In genomic region chr7:99626376-99627270, GRCm38 (mm10) we compare ENCODE assay signal across 8 mouse cellular contexts. TPM values are rescaled to one million over a fixed set of nuclear protein-coding genes. Genes with fewer than 3 reads are reported as not detected.
A peak's percentile ranks its signal among the peaks of the same experiment; 100 is the strongest.
DNase-seq lines count a peak whose midpoint lies in the region; ATAC-seq and TF ChIP-seq lines count a peak whose summit lies in the region.

TSS of gene Tpbgl (minus strand) at chr7:99627103.

- no peak within 1 kb of the TSS for H3K27ac ChIP-seq in kidney, adult 2 months (ENCODE audit: insufficient read depth, low read depth, low read length)
- H3K27ac ChIP-seq in lung, embryonic 14.5 days (ENCODE audit: low read depth), result no peak within 1 kb of the TSS

- H3K27me3 ChIP-seq in kidney, adult 2 months (replicated peaks; ENCODE audit: control insufficient read depth, insufficient read depth, low read length), result no peaks in the 10 kb centered on the region; the same call in 1 of the 2 replicates
- H3K27me3 ChIP-seq in lung, embryonic 14.5 days (ENCODE audit: insufficient read depth, low read length), result peaks cover 65% of the 10 kb centered on the region

- H3K4me1 ChIP-seq in kidney, adult 2 months (ENCODE audit: control insufficient read depth, insufficient read depth, low read length), result no peaks in the 10 kb centered on the region
- H3K4me1 ChIP-seq in lung, embryonic 14.5 days (ENCODE audit: insufficient read depth), result 0 out of 2 replicates have a peak, but pooled peaks cover 7% of the 10 kb centered on the region

- no peaks in the 10 kb centered on the region for H3K9me3 ChIP-seq in lung, embryonic 14.5 days (ENCODE audit: low read depth, low read length)

- TF ChIP-seq CTCF in kidney, adult 2 months (conservative IDR thresholded peaks at IDR 0.05; ENCODE audit: insufficient read depth, insufficient read length, low read depth, low read length), result no peak
- TF ChIP-seq CTCF in lung, embryonic 14.5 days (IDR thresholded peaks at IDR 0.05; ENCODE audit: low read depth), result no peak

- TF ChIP-seq POLR2A in kidney, adult 2 months (IDR thresholded peaks at IDR 0.05; ENCODE audit: low read depth, low read length), result no peak

- peak; percentile 53; the same call in 1 of the 2 replicates for ATAC-seq in lung, embryonic 14.5 days (ENCODE audit: insufficient read depth)
- ATAC-seq in monocyte, adult 5-6 weeks (replicated peaks; ENCODE audit: insufficient number of reproducible peaks, low FRiP score, low TSS enrichment, poor library complexity, severe bottlenecking), result no peak

- DNase-seq in left cerebral cortex, postnatal 36 days (ENCODE audit: low spot score in 2 of 2), result peak; percentile 20 to 23
- DNase-seq in left cerebral cortex, adult 8-10 months (ENCODE audit: low spot score in 2 of 2), result no peak
- peak; percentile 64 for DNase-seq in embryo, embryonic 11 days
- peak; percentile 67 to 78 for DNase-seq in heart, adult 9 months (ENCODE audit: low spot score in 2 of 2)
- peak; percentile 78 for DNase-seq in kidney, adult 2 months
- DNase-seq in lung, embryonic 14.5 days, result peak; percentile 84
- peak; percentile 31 for DNase-seq in ovary, postnatal 14 days (ENCODE audit: low spot score)

- WGBS in kidney, adult 2 months, result 1% methylated on average over 83 of the region's 83 CpGs
- WGBS in lung, embryonic 14.5 days, result under 1% methylated on average over 70 of the region's 83 CpGs

- intact Hi-C loops in left cerebral cortex, postnatal 36 days (cut with DNase I), result no loop called here

- peak within 1 kb of the TSS; percentile 34; the same call in 1 of the 2 replicates for H3K9ac ChIP-seq in lung, embryonic 14.5 days

- H3K4me3 ChIP-seq in kidney, adult 2 months (ENCODE audit: insufficient read depth, low read depth, low read length), result peak within 1 kb of the TSS; percentile 49
- peak within 1 kb of the TSS; percentile 49 for H3K4me3 ChIP-seq in lung, embryonic 14.5 days (ENCODE audit: low read depth, low read length)

- peak within 1 kb of the TSS; percentile 96 for H3K4me2 ChIP-seq in lung, embryonic 14.5 days

- H3K36me3 ChIP-seq in kidney, adult 2 months (ENCODE audit: control insufficient read depth, insufficient read depth, low read length), result no peaks in the 10 kb centered on the region
- H3K36me3 ChIP-seq in lung, embryonic 14.5 days (ENCODE audit: insufficient read depth), result no peaks in the 10 kb centered on the region

RNA-seq across cellular contexts. Expression of gene Tpbgl, which starts in this region (rescaled TPM):
- total RNA-seq in left cerebral cortex, postnatal 36 days (2021), result 1 to 10 TPM; 3.2 to 4.2 TPM
- 1 to 10 TPM; 3.8 to 6.5 (median 4.7) TPM for total RNA-seq in left cerebral cortex, adult 8-10 months (2022)
- 3.8 and 4.0 TPM in 2 replicates for polyA plus RNA-seq in kidney, adult 2 months (2012; rRNA removed)
- 1.2 TPM in 2 replicates for polyA plus RNA-seq in lung, embryonic 14.5 days (2014; fragmentation: Nextera tagmentation; extraction: Ambion mirVana)
- 0.68 TPM in 1 of 3 replicates, not detected in the others for total RNA-seq in monocyte, adult 5-6 weeks (2017)

Comparison
In these comparisons a context has a peak if more than half of its experiments do, and no peak if none do; other contexts are left out.
1. DNase-seq: peak in left cerebral cortex, postnatal 36 days (2 of 2), embryo, embryonic 11 days (single experiment), heart, adult 9 months (2 of 2), kidney, adult 2 months (single experiment), lung, embryonic 14.5 days (single experiment) and ovary, postnatal 14 days (single experiment); none in left cerebral cortex, adult 8-10 months (0 of 2).